Mouse (Mus musculus) forebrain, embryonic 14.5 days (tissue): ENCODE measurements around the gene Smurf2. TPM values are rescaled to one million over a fixed set of nuclear protein-coding genes. Genes with fewer than 3 reads are reported as not detected.
A peak's percentile ranks its signal among the peaks of the same experiment; 100 is the strongest.

Experiments
- ATAC-seq: fragments of 200-750 bp; cut with Nextera tagmentation; 2 replicates; pipeline ENCODE4 v1.8.0; 2017; ENCODE audit warnings: mild to moderate bottlenecking, moderate library complexity
- DNase-seq: peaks from one replicate; pipeline ENCODE4 v3.0.0-alpha.2; 2015; ENCODE audit warnings: low spot score
- H3K27ac ChIP-seq: fragments of 300-500 bp; sonication (generic); 2 replicates; pipeline ENCODE4 v1.5.1; 2014; ENCODE audit warnings: low read depth, mild to moderate bottlenecking, control low read depth, low read length, moderate library complexity
- H3K27me3 ChIP-seq: fragments of 300-500 bp; sonication (generic); replicated peaks from 2 replicates; pipeline ENCODE4 v1.6.1; 2014; ENCODE audit warnings: low read length, control low read depth, mixed read lengths; ENCODE audit not compliant: control insufficient read depth, insufficient read depth
- H3K36me3 ChIP-seq: fragments of 300-500 bp; sonication (generic); 2 replicates; pipeline ENCODE4 v1.6.1; 2014; ENCODE audit warnings: low read length, control low read depth; ENCODE audit not compliant: control insufficient read depth, insufficient read depth
- H3K4me1 ChIP-seq: fragments of 300-500 bp; sonication (generic); 2 replicates; pipeline ENCODE4 v1.6.1; 2014; ENCODE audit warnings: antibody characterized with exemption, low read length, control low read depth; ENCODE audit not compliant: control insufficient read depth, insufficient read depth
- H3K4me2 ChIP-seq: fragments of 300-500 bp; sonication (generic); 2 replicates; pipeline ENCODE4 v1.6.1; 2014; ENCODE audit warnings: mild to moderate bottlenecking, control low read depth, low read length
- H3K4me3 ChIP-seq: fragments of 300-500 bp; sonication (generic); 2 replicates; pipeline ENCODE4 v1.5.1; 2014; ENCODE audit warnings: low read depth, low read length, control low read depth
- H3K9ac ChIP-seq: fragments of 300-500 bp; sonication (generic); 2 replicates; pipeline ENCODE4 v1.6.1; 2014; ENCODE audit warnings: mild to moderate bottlenecking, low read length, control low read depth, moderate library complexity
- H3K9me3 ChIP-seq: fragments of 300-500 bp; sonication (generic); replicated peaks from 2 replicates; pipeline ENCODE4 v1.6.1; 2016; ENCODE audit warnings: low read length, control low read depth, mixed read lengths; ENCODE audit not compliant: control insufficient read depth
- WGBS: fragments of 180-500 bp; shearing (Covaris S2); extraction: QIAGEN DNeasy Blood & Tissue Kit; methylation state at CpG from one replicate; pipeline ENCODE4 v1.1.7; 2014; 5-methylcytosine and 5-hydroxymethylcytosine counted together
- polyA plus RNA-seq: library from polyadenylated mRNA; unstranded; fragments of >200 nt; fragmentation: Nextera tagmentation; extraction: Ambion mirVana; gene quantifications from 2 replicates; pipeline ENCODE4 v1.2.1, GENCODE M21; 2014

Smurf2 gene
- polyA plus RNA-seq, 1 experiment from 2014 or later = 20.0 TPM

- Histone ChIP-seq H3K4me1 (peaks cover 19% of the 10 kb centered on the region), H3K27ac (peak overlapping the region; percentile 95), H3K36me3 (no peaks in the 10 kb centered on the region), H3K9ac (peak overlapping the region; percentile 94), H3K27me3 (no peaks in the 10 kb centered on the region), H3K9me3 (no peaks in the 10 kb centered on the region), H3K4me3 (peak overlapping the region; percentile 86), H3K4me2 (peak overlapping the region; percentile 94)
- WGBS = 1% methylated on average over 52 of the region's 87 CpGs
- DNase-seq = peak; percentile 32
- peak; percentile 89 for ATAC-seq
These were observed 634 bp downstream of the Smurf2 start for GRCm38 (mm10) chr11:106919612-106920550.

- DNase-seq (no peak), ATAC-seq (no peak)
- H3K4me3 ChIP-seq = peak overlapping the region; percentile 86
- WGBS = 17% methylated on average over 8 of the region's 8 CpGs
- H3K36me3 ChIP-seq = no peaks in the 10 kb centered on the region
- H3K4me1 ChIP-seq = peaks cover 19% of the 10 kb centered on the region
- H3K27me3 ChIP-seq = no peaks in the 10 kb centered on the region
- no peak overlapping the region for H3K27ac ChIP-seq
- peak overlapping the region; percentile 94 for H3K9ac ChIP-seq
- peak overlapping the region; percentile 94 for H3K4me2 ChIP-seq
- no peaks in the 10 kb centered on the region for H3K9me3 ChIP-seq
These were observed 1.6 kb downstream of the Smurf2 start for GRCm38 (mm10) chr11:106918901-106919300.

GRCm38 (mm10) chr11:106911257-106911656 is 9.3 kb downstream of the Smurf2 start:
- Histone ChIP-seq H3K27ac (no peak overlapping the region), H3K36me3 (no peaks in the 10 kb centered on the region), H3K4me1 (no peaks in the 10 kb centered on the region), H3K9me3 (no peaks in the 10 kb centered on the region), H3K4me3 (no peak overlapping the region), H3K9ac (no peak overlapping the region), H3K27me3 (no peaks in the 10 kb centered on the region), H3K4me2 (no peak overlapping the region)
- DNase-seq (no peak), ATAC-seq (no peak)

- Histone ChIP-seq H3K4me2 (no peak overlapping the region), H3K9me3 (no peaks in the 10 kb centered on the region), H3K4me3 (no peak overlapping the region), H3K9ac (no peak overlapping the region), H3K27me3 (no peaks in the 10 kb centered on the region), H3K27ac (no peak overlapping the region), H3K4me1 (no peaks in the 10 kb centered on the region), H3K36me3 (no peaks in the 10 kb centered on the region)
- ATAC-seq (no peak), DNase-seq (no peak)
These were observed 12.5 kb downstream of the Smurf2 start for GRCm38 (mm10) chr11:106908016-106908415.

GRCm38 (mm10) chr11:106907253-106907652 is 13.3 kb downstream of the Smurf2 start:
- Histone ChIP-seq H3K4me3 (no peak overlapping the region), H3K4me2 (no peak overlapping the region), H3K9me3 (no peaks in the 10 kb centered on the region), H3K36me3 (no peaks in the 10 kb centered on the region), H3K27me3 (no peaks in the 10 kb centered on the region), H3K9ac (no peak overlapping the region), H3K4me1 (no peaks in the 10 kb centered on the region), H3K27ac (no peak overlapping the region)
- DNase-seq (no peak), ATAC-seq (no peak)
- WGBS = 89% methylated on average over 1 of the region's 1 CpGs

- H3K9ac ChIP-seq = no peak overlapping the region
- H3K27me3 ChIP-seq = no peaks in the 10 kb centered on the region
- ATAC-seq (no peak), DNase-seq (no peak)
- WGBS = 92% methylated on average over 4 of the region's 4 CpGs
- no peaks in the 10 kb centered on the region for H3K36me3 ChIP-seq
- H3K4me1 ChIP-seq = no peaks in the 10 kb centered on the region
- H3K27ac ChIP-seq = no peak overlapping the region
- no peak overlapping the region for H3K4me2 ChIP-seq
- H3K4me3 ChIP-seq = no peak overlapping the region
- no peaks in the 10 kb centered on the region for H3K9me3 ChIP-seq
These were observed 14.8 kb downstream of the Smurf2 start for GRCm38 (mm10) chr11:106905707-106906106.

GRCm38 (mm10) chr11:106899804-106900203 is 20.7 kb downstream of the Smurf2 start:
- WGBS = 87% methylated on average over 1 of the region's 1 CpGs

GRCm38 (mm10) chr11:106896561-106897168 is 23.9 kb downstream of the Smurf2 start:
- H3K4me2 ChIP-seq = no peak overlapping the region
- H3K36me3 ChIP-seq = no peaks in the 10 kb centered on the region
- DNase-seq (no peak), ATAC-seq (no peak)
- H3K4me3 ChIP-seq = no peak overlapping the region
- no peaks in the 10 kb centered on the region for H3K9me3 ChIP-seq
- 89% methylated on average over 2 of the region's 2 CpGs for WGBS
- no peak overlapping the region for H3K27ac ChIP-seq
- no peak overlapping the region for H3K9ac ChIP-seq
- no peaks in the 10 kb centered on the region for H3K4me1 ChIP-seq
- no peaks in the 10 kb centered on the region for H3K27me3 ChIP-seq

More at GRCm38 (mm10) chr11:106899804-106900203, 20.7 kb downstream of the Smurf2 start:
- Histone ChIP-seq H3K36me3 (no peaks in the 10 kb centered on the region), H3K9me3 (no peaks in the 10 kb centered on the region), H3K27ac (no peak overlapping the region), H3K27me3 (no peaks in the 10 kb centered on the region), H3K4me2 (no peak overlapping the region), H3K9ac (no peak overlapping the region), H3K4me1 (no peaks in the 10 kb centered on the region), H3K4me3 (no peak overlapping the region)
- ATAC-seq (no peak), DNase-seq (no peak)

GRCm38 (mm10) chr11:106883656-106884055 is 36.9 kb downstream of the Smurf2 start:
- Histone ChIP-seq H3K27me3 (no peaks in the 10 kb centered on the region), H3K9ac (no peak overlapping the region), H3K4me2 (no peak overlapping the region), H3K4me3 (no peak overlapping the region), H3K27ac (no peak overlapping the region), H3K4me1 (no peaks in the 10 kb centered on the region), H3K9me3 (no peaks in the 10 kb centered on the region), H3K36me3 (no peaks in the 10 kb centered on the region)
- DNase-seq = peak; percentile 7
- ATAC-seq = no peak
- 81% methylated on average over 1 of the region's 1 CpGs for WGBS
